Mouse (Mus musculus): ENCODE measurements at regions not wholly inside any gene's neighbourhood (a gene's known extent, or its start where the extent isn't known, plus 50 kb on each side); places are given as distances from the start of the nearest gene placed in this dataset.

DNA sequence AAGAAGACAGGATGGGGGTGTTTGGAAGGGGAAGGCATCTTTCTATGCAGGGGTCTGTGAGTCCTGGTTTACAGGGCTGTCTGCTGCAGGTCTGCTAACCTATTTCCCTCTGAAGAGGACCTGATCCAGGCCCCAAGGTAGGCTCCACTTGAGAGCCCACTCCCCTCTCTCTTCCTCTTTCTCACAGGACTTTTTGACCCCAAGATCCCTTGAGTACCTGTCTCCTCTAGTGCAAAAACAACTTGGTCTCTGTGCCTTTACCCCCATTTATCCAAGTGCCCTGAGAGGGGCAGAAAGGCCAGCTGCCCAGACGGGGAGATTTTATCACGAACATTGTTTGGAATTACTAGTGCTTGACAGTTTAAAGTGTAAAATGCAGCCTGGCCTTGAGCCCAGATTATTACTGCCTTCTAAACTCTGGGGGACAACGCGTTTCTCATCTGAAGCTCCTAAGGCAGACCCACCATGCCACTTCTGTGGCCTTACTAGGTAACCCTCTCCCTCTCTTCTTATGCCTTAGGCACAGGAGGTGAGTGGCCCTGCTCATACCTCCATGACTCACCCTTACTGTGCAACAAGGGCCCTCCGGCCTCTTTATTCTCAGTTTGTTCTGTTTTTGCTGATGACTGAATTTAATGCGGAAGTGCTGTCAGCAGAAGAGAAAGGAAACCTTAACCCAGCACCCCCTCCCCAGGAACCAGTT lies 117.8 kb downstream of the Tomm20 start:
- TF ChIP-seq POLR2A (IDR thresholded peaks at IDR 0.05; ENCODE audit: control insufficient read depth in 1 of 2, insufficient read depth in 1 of 2, low read depth in 1 of 2, low read length in 2 of 2, poor library complexity in 1 of 2) (no peak), CTCF (IDR thresholded peaks at IDR 0.05 in 2 of 3, conservative IDR thresholded peaks at IDR 0.05 in 1 of 3; ENCODE audit: control insufficient read depth in 1 of 3, insufficient read depth in 1 of 3, low read depth in 2 of 3, low read length in 3 of 3, poor library complexity in 1 of 3, severe bottlenecking in 1 of 3) (no peak), USF2 (IDR thresholded peaks at IDR 0.05; ENCODE audit: borderline replicate concordance in 1 of 2, insufficient read depth in 1 of 2, low read depth in 1 of 2, low read length in 2 of 2) (no peak), TBP (IDR thresholded peaks at IDR 0.05; ENCODE audit: low read depth, low read length) (no peak), NELFE (IDR thresholded peaks at IDR 0.05; ENCODE audit: low read depth, low read length) (no peak), RCOR1 (IDR thresholded peaks at IDR 0.05; ENCODE audit: low read depth, low read length) (no peak), MAZ (IDR thresholded peaks at IDR 0.05; ENCODE audit: low read depth, low read length) (no peak)
